Mouse (Mus musculus) limb, embryonic 11.5 days (tissue): ENCODE measurements around the gene Nxpe4. TPM values are rescaled to one million over a fixed set of nuclear protein-coding genes. Genes with fewer than 3 reads are reported as not detected.

Experiments used
- polyA plus RNA-seq: library from polyadenylated mRNA; unstranded; fragments of >200 nt; fragmentation: Nextera tagmentation; extraction: Ambion mirVana; gene quantifications from 2 replicates; pipeline ENCODE4 v1.2.1, GENCODE M21; 2014

Nxpe4 gene
- polyA plus RNA-seq, 1 experiment from 2014 or later = 7.0 TPM

Other genes starting within 250 kb of the Nxpe4 start
- gene Nxpe2, start 191.4 kb downstream of the Nxpe4 start, polyA plus RNA-seq = 1.1 and 1.6 TPM in 2 replicates